Mouse (Mus musculus): ENCODE results near the gene Crhbp.

- TF ChIP-seq CTCF (conservative IDR thresholded peaks at IDR 0.05; ENCODE audit: insufficient read depth, insufficient read length, low read depth, low read length) (no peak), POLR2A (IDR thresholded peaks at IDR 0.05; ENCODE audit: low read depth, low read length) (no peak)
These were observed 19.8 kb downstream of the Crhbp start for GRCm38 (mm10) chr13:95424932-95425331.

Measured in kidney, adult 2 months (tissue).